Mouse (Mus musculus): Measurements from ENCODE around the gene Tent5a. TPM values are rescaled to one million over a fixed set of nuclear protein-coding genes. Genes with fewer than 3 reads are reported as not detected.

Tent5a gene
- polyA plus RNA-seq, 1 experiment from 2014 or later: 1.8 TPM

GRCm38 (mm10) chr9:85316122-85316521, 11.0 kb downstream of the Tent5a start:
- DNase-seq (ENCODE audit: low spot score): no peak

GRCm38 (mm10) chr9:85312473-85312872, 14.7 kb downstream of the Tent5a start, which contains the start of gene Gm11114:
Gene Gm11114, plus strand, starts transcription at chr9:85312773.
- no peak for DNase-seq (ENCODE audit: low spot score)

- no peak for DNase-seq (ENCODE audit: low spot score)
Observed at GRCm38 (mm10) chr9:85303378-85303777, 23.8 kb downstream of the Tent5a start.

DNA sequence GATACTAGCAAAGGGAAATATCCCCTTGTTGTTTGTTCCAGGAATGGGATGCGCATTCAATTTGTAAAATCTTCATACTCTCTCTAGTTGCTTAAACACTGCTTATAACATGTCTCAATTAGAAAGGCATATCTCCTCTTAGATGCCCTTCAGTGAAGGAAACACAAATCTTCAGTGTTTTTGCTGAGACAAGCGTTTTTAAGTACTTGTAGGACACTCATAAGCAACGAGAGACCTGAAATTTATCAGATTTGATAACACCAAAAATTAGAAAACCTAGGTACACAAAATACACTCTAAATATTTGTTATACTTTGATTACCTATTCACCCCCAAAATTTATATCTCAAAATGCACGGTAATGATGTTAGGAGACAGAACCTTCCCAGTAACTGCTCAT, 24.3 kb downstream of the Tent5a start:
- DNase-seq (ENCODE audit: low spot score): no peak

DNA sequence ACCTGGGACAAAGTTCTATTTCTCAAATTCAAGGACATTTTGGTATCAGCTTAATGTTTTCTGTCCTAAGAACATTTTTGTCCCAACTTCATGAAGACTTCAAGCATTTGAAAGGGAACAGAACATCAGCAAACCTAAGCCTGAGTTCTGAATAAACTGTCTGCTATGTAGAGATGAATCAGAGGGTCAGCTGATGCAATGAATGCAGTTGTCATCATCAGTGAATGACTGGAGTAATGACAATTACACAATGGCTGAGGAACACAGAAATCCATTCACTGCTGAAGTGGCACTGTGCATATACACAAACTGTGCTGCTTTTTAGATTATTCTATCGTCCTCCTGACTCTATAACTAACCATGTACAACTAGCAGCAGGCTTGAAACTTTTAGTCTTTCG, 53.0 kb downstream of the Tent5a start:
- no peak for DNase-seq (ENCODE audit: low spot score)

Other genes starting within 250 kb of the Tent5a start
- not detected in 2 replicates for gene Gm11114, start 14.6 kb downstream of the Tent5a start, polyA plus RNA-seq (2015; fragmentation: Nextera tagmentation; extraction: Ambion mirVana)